Mouse (Mus musculus) embryonic fibroblast, embryonic 13.5 days (primary cell): ENCODE measurements around the gene Hspbp1.

Source experiments
- CTCF ChIP-seq: IDR thresholded peaks from 2 replicates; pipeline ENCODE4 v1.5.1; 2011; ENCODE audit warnings: mild to moderate bottlenecking, control low read depth, low read length, moderate library complexity, borderline replicate concordance; ENCODE audit not compliant: insufficient read depth
- POLR2A ChIP-seq: IDR thresholded peaks from 2 replicates; pipeline ENCODE4 v1.6.1; 2011; ENCODE audit warnings: low read depth, mild to moderate bottlenecking, control low read depth, low read length, moderate library complexity

DNA sequence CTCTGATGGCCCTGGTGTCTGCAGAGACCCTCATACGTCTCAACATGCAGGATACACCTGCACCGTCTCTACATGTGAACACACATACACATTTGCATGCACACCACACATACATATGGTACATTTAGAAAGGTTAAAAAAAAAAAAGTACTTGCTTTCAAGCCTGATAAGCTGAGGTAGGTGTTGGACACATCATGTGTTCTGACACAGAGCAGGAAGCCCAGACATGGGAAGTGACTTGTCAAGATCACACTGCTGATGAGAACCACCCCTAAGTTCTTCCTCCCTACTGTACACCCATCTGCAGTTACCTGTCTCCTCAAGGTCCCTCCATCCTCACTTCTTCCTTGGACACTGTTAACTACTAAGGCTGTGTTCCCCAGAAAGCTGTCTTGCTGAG, 58.9 kb downstream of the Hspbp1 start:
- TF ChIP-seq POLR2A (no peak), CTCF (no peak)
